ENCODE assay signal across 13 mouse cellular contexts in the genomic region with DNA sequence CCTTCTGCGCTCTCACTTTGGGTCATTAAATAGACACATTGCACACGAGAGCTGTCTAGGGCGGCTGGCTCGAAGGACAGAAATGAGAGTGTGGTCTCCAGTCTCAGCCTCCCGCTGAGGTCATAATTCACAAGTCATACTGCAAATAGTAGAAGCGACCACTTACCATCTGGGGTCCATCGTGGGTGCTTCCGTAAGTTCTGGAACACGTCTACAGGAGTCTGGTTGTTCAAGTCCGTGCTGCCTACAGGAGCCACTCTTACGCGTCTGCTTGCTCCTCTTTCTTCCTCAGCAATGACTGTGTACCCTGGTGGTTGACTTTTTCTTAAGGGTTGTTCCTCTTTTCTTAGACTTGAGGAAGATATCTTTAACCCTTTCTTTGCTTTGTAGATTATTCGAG. TPM values are rescaled to one million over a fixed set of nuclear protein-coding genes. Genes with fewer than 3 reads are reported as not detected.
A peak's percentile ranks its signal among the peaks of the same experiment; 100 is the strongest.
DNase-seq lines count a peak whose midpoint lies in the region.
"Had no signal": no experiment of that assay in that cellular context is flagged by ENCODE, and none has a peak within 500 bp of the region (broad histone marks: within the 10 kb centered on the region; RNA-seq: fewer than 3 reads in every experiment).

TSS of gene Cd86 (minus strand) at position 300 of the 400 bp plus-strand sequence.

- no peaks in the 10 kb centered on the region for H3K4me1 ChIP-seq in megakaryocyte, embryonic 14.5 days
- H3K4me1 ChIP-seq: liver, embryonic 13.5 days had no signal

- H3K4me3 ChIP-seq in megakaryocyte, embryonic 14.5 days (replicated peaks) = peak within 1 kb of the TSS; percentile 78
- H3K4me3 ChIP-seq: erythroblast, embryonic 14.5 days; liver, embryonic 13.5 days had no signal

- H3K9me3 ChIP-seq in megakaryocyte, embryonic 14.5 days = no peaks in the 10 kb centered on the region
- H3K9me3 ChIP-seq: liver, embryonic 13.5 days had no signal

- H3K27me3 ChIP-seq in megakaryocyte, embryonic 14.5 days (replicated peaks) = no peaks in the 10 kb centered on the region
- H3K27me3 ChIP-seq in splenic B cell, adult 2 months (ENCODE audit: control insufficient read depth, insufficient read depth, low read length, poor library complexity, severe bottlenecking) = no peaks in the 10 kb centered on the region
- H3K27me3 ChIP-seq: liver, embryonic 13.5 days had no signal

- DNase-seq in adrenal gland, adult (ENCODE audit: inconsistent age in 2 of 2, low spot score in 1 of 2) = peak; percentile 6 to 30
- no peak for DNase-seq in adrenal gland, postnatal 4 days (ENCODE audit: low spot score in 2 of 2)
- peak; percentile 15 for DNase-seq in thymus, postnatal 4 days
- DNase-seq in thymus, adult 18-20 months = no peak
- peak; percentile 89 for DNase-seq in splenic B cell, adult 2 months (ENCODE audit: low read depth, low spot score)
- DNase-seq in urinary bladder, postnatal 10 days (ENCODE audit: low spot score) = no peak
- DNase-seq in kidney, adult 18-20 months = no peak
- DNase-seq: cerebellum, postnatal 10 days; kidney, postnatal 4 days; liver, embryonic 13.5 days; right cerebral cortex, postnatal 4 days had no signal

- H3K36me3 ChIP-seq in megakaryocyte, embryonic 14.5 days (replicated peaks; ENCODE audit: low read length) = no peaks in the 10 kb centered on the region
- H3K36me3 ChIP-seq in splenic B cell, adult 2 months (ENCODE audit: control insufficient read depth, insufficient read depth, low read length, poor library complexity, severe bottlenecking) = no peaks in the 10 kb centered on the region
- H3K36me3 ChIP-seq: liver, embryonic 13.5 days had no signal

RNA-seq across cellular contexts. Expression of gene Cd86, which starts in this region (rescaled TPM):
- 1 to 10 TPM; 1.8 to 2.3 TPM for total RNA-seq in adrenal gland, postnatal 4 days (2021)
- polyA plus RNA-seq in megakaryocyte, embryonic 14.5 days (2012; ENCODE audit: insufficient read depth, low replicate concordance) = 1.5 TPM in 1 of 2 replicates, not detected in the other
- polyA plus RNA-seq: erythroblast, embryonic 14.5 days had no signal

Comparison
In these comparisons a context has a peak if more than half of its experiments do, and no peak if none do; other contexts are left out.
1. DNase-seq: peak in adrenal gland, adult (2 of 2), thymus, postnatal 4 days (single experiment) and splenic B cell, adult 2 months (single experiment); none in adrenal gland, postnatal 4 days (0 of 2), thymus, adult 18-20 months (0 of 2), urinary bladder, postnatal 10 days (single experiment) and kidney, adult 18-20 months (single experiment).